Mouse (Mus musculus) spleen, adult 10 weeks (tissue): ENCODE results near the gene Rec114. TPM values are rescaled to one million over a fixed set of nuclear protein-coding genes. Genes with fewer than 3 reads are reported as not detected.

Experiments
- polyA plus RNA-seq: library from polyadenylated mRNA; stranded (reverse); fragments of 350-450 nt; fragmentation: Illumina TruSeq; extraction: RNeasy Lipid Tissue Mini Kit (QIAGEN cat#74804); gene quantifications from one replicate; pipeline ENCODE4 v1.2.3, GENCODE M21; 2015; ENCODE audit warnings: low replicate concordance; ENCODE audit not compliant: insufficient read depth

Gene Rec114
- polyA plus RNA-seq, result 20.7 TPM

DNA sequence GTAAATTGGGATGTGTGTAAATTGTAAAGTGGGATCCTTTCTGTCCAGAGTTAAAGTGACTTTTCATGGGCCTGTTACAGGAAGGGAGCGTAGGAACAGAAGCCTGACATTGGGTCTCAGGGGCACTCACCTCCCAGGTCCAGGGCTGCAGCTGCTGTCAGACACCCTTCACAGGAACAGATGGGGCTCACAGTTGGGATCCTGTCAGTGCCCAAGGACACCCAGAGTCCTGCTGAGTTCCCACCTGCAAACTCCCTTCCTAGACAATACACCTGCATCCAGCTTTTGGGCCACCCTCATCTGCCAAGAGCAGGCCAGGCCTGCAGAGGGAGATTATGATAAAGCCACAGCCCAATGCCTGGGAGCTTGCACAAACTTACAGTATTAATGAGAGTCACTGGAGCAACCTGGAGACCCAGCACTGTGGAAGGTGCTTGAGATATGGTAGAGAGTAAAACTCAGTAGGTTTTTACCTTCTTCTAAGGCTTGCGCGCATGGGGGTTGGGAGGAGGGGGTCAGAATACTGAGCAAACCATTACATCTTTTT is at the start of gene Rec114:
Rec114 (minus strand) TSS at position 263 of the 547 bp plus-strand sequence.

Other genes starting within 250 kb of the Rec114 start
- 2.1 TPM for gene Cd276, start 188.5 kb downstream of the Rec114 start, polyA plus RNA-seq
- gene Nptn, start 161.7 kb downstream of the Rec114 start, polyA plus RNA-seq, result 288 TPM
- gene Hcn4, start 79.4 kb upstream of the Rec114 start, polyA plus RNA-seq, result not detected